In genomic region chr3:20254566-20255479, GRCm38 (mm10) we compare ENCODE assay signal across 11 mouse cellular contexts. TPM values are rescaled to one million over a fixed set of nuclear protein-coding genes. Genes with fewer than 3 reads are reported as not detected.
A peak's percentile ranks its signal among the peaks of the same experiment; 100 is the strongest.
DNase-seq lines count a peak whose midpoint lies in the region; ATAC-seq and TF ChIP-seq lines count a peak whose summit lies in the region.
"Had no signal": no experiment of that assay in that cellular context is flagged by ENCODE, and none has a peak within 500 bp of the region (broad histone marks: within the 10 kb centered on the region; RNA-seq: fewer than 3 reads in every experiment).

No protein-coding gene starts in this region.

- peaks cover 6% of the 10 kb centered on the region for H3K4me1 ChIP-seq in heart, embryonic 12.5 days (replicated peaks)
- no peaks in the 10 kb centered on the region for H3K4me1 ChIP-seq in thymus, adult 2 months (replicated peaks; ENCODE audit: control insufficient read depth, insufficient read depth, low read length)
- H3K4me1 ChIP-seq: embryonic facial prominence, embryonic 13.5 days; liver, embryonic 15.5 days had no signal

- intact Hi-C loops in heart, postnatal 25 days (cut with DNase I): loop anchor here (5.0 kb wide), 1 partner anchor 252 kb away; no protein-coding TSS in a partner anchor

- 25% methylated on average over 9 of the region's 9 CpGs for WGBS in heart, embryonic 12.5 days
- WGBS in thymus, adult 2 months: 63% methylated on average over 9 of the region's 9 CpGs

- H3K27ac ChIP-seq in heart, embryonic 12.5 days (ENCODE audit: poor library complexity, severe bottlenecking): 0 out of 2 replicates have a peak overlapping the region, but pooled peaks have one; percentile 18
- no peak overlapping the region for H3K27ac ChIP-seq in thymus, adult 2 months (ENCODE audit: control insufficient read depth, insufficient read depth, low read length)
- H3K27ac ChIP-seq: embryonic facial prominence, embryonic 13.5 days; liver, embryonic 15.5 days had no signal

- H3K9ac ChIP-seq in heart, embryonic 12.5 days: no peak overlapping the region
- H3K9ac ChIP-seq: embryonic facial prominence, embryonic 13.5 days; liver, embryonic 15.5 days had no signal

- no peaks in the 10 kb centered on the region for H3K36me3 ChIP-seq in heart, embryonic 12.5 days
- no peaks in the 10 kb centered on the region for H3K36me3 ChIP-seq in thymus, adult 2 months (ENCODE audit: control insufficient read depth, insufficient read depth, low read length)
- H3K36me3 ChIP-seq: embryonic facial prominence, embryonic 13.5 days; liver, embryonic 15.5 days had no signal

- ATAC-seq in heart, embryonic 12.5 days (ENCODE audit: insufficient number of reproducible peaks, low FRiP score): no peak

- TF ChIP-seq POLR2A in thymus, adult 2 months (IDR thresholded peaks at IDR 0.05; ENCODE audit: control insufficient read depth, extremely low read depth, insufficient read depth, low read length, poor library complexity): no peak

- H3K9me3 ChIP-seq in heart, embryonic 12.5 days (replicated peaks): no peaks in the 10 kb centered on the region
- H3K9me3 ChIP-seq: embryonic facial prominence, embryonic 13.5 days; liver, embryonic 15.5 days had no signal

- TF ChIP-seq CTCF in thymus, adult 2 months (IDR thresholded peaks at IDR 0.05; ENCODE audit: borderline replicate concordance, control insufficient read depth, extremely low read depth, insufficient read depth, low read length, poor library complexity): no peak

- H3K4me3 ChIP-seq in heart, embryonic 12.5 days: no peak overlapping the region
- no peak overlapping the region for H3K4me3 ChIP-seq in thymus, adult 2 months (ENCODE audit: control insufficient read depth, insufficient read depth, low read length)
- H3K4me3 ChIP-seq: embryonic facial prominence, embryonic 13.5 days; liver, embryonic 15.5 days had no signal

- H3K4me2 ChIP-seq in heart, embryonic 12.5 days: no peak overlapping the region
- H3K4me2 ChIP-seq: embryonic facial prominence, embryonic 13.5 days; liver, embryonic 15.5 days had no signal

- no peaks in the 10 kb centered on the region for H3K27me3 ChIP-seq in heart, embryonic 12.5 days (replicated peaks)
- H3K27me3 ChIP-seq in thymus, adult 2 months (ENCODE audit: control insufficient read depth, insufficient read depth, low read length): no peaks in the 10 kb centered on the region
- H3K27me3 ChIP-seq: embryonic facial prominence, embryonic 13.5 days; liver, embryonic 15.5 days had no signal

- DNase-seq in heart, postnatal 25 days (ENCODE audit: low spot score): no peak
- peak; percentile 1 for DNase-seq in ovary, postnatal 14 days (ENCODE audit: low spot score)
- DNase-seq in ovary, postnatal 36 days (ENCODE audit: low spot score): no peak
- DNase-seq in induced T-regulatory cell, adult 2 months (ENCODE audit: low read depth): peak; percentile 3
- peak; percentile 29 for DNase-seq in yolk sac, embryonic 10.5 days (ENCODE audit: low spot score)
- DNase-seq in thymus, adult 2 months: no peak
- DNase-seq in gastrocnemius, postnatal 25 days: no peak
- DNase-seq: heart, postnatal 4 days had no signal

RNA-seq across cellular contexts. Expression of gene Cpa3, which starts 12.8 kb away (rescaled TPM):
- 0.53 and 0.54 TPM in 2 replicates for polyA plus RNA-seq in heart, embryonic 12.5 days (2016; fragmentation: Nextera tagmentation; extraction: Ambion mirVana)
- 1 to 10 TPM; 1.4 TPM for total RNA-seq in heart, postnatal 25 days (2021)
- 1.9 and 2.3 TPM in 2 replicates for polyA plus RNA-seq in thymus, adult 2 months (2012; rRNA removed)
- 1 to 10 TPM; 2.8 to 4.6 TPM for total RNA-seq in gastrocnemius, postnatal 25 days (2021)

RNA-seq across cellular contexts. Expression of gene Cpb1, which starts 20.7 kb away (rescaled TPM):
- 0.44 TPM in 1 of 2 replicates, not detected in the other for polyA plus RNA-seq in heart, embryonic 12.5 days (2016; fragmentation: Nextera tagmentation; extraction: Ambion mirVana)
- not detected for total RNA-seq in heart, postnatal 25 days (2021)
- polyA plus RNA-seq in thymus, adult 2 months (2012; rRNA removed): not detected in 2 replicates
- total RNA-seq in gastrocnemius, postnatal 25 days (2021): under 1 TPM in 1 of 2 experiments, not detected in 1; 0.24 TPM
- total RNA-seq: heart, postnatal 4 days had no signal
- polyA plus RNA-seq: embryonic facial prominence, embryonic 13.5 days had no signal

Comparison
In these comparisons a context has a peak if more than half of its experiments do, and no peak if none do; other contexts are left out.
1. DNase-seq: peak in ovary, postnatal 14 days (single experiment), induced T-regulatory cell, adult 2 months (single experiment) and yolk sac, embryonic 10.5 days (single experiment); none in heart, postnatal 25 days (single experiment), ovary, postnatal 36 days (single experiment), thymus, adult 2 months (single experiment) and gastrocnemius, postnatal 25 days (single experiment).